Mouse (Mus musculus): ENCODE data around the gene Alg14. TPM values are rescaled to one million over a fixed set of nuclear protein-coding genes. Genes with fewer than 3 reads are reported as not detected.

Alg14 gene
- polyA plus RNA-seq, 1 experiment from 2014 or later = 33.8 TPM

GRCm38 (mm10) chr3:121401384-121401783 lies 109.8 kb downstream of the Alg14 start:
- Histone ChIP-seq H3K36me3 (no peaks in the 10 kb centered on the region), H3K27me3 (no peaks in the 10 kb centered on the region), H3K4me3 (no peak overlapping the region), H3K27ac (replicated peaks) (no peak overlapping the region), H3K4me1 (0 out of 2 replicates have a peak, but pooled peaks cover 4% of the 10 kb centered on the region), H3K9ac (replicated peaks) (no peak overlapping the region), H3K4me2 (replicated peaks) (no peak overlapping the region), H3K9me3 (no peaks in the 10 kb centered on the region)
- WGBS = 85% methylated on average over 4 of the region's 4 CpGs
- no peak for ATAC-seq (ENCODE audit: low FRiP score, low read depth)

GRCm38 (mm10) chr3:121402096-121402495 lies 110.5 kb downstream of the Alg14 start:
- Histone ChIP-seq H3K36me3 (no peaks in the 10 kb centered on the region), H3K9ac (replicated peaks) (no peak overlapping the region), H3K4me3 (no peak overlapping the region), H3K4me2 (replicated peaks) (no peak overlapping the region), H3K4me1 (0 out of 2 replicates have a peak, but pooled peaks cover 4% of the 10 kb centered on the region), H3K9me3 (no peaks in the 10 kb centered on the region), H3K27ac (replicated peaks) (no peak overlapping the region), H3K27me3 (no peaks in the 10 kb centered on the region)
- WGBS = 87% methylated on average over 6 of the region's 6 CpGs
- ATAC-seq (ENCODE audit: low FRiP score, low read depth) = no peak

GRCm38 (mm10) chr3:121403449-121403848 lies 111.9 kb downstream of the Alg14 start:
- Histone ChIP-seq H3K4me1 (0 out of 2 replicates have a peak, but pooled peaks cover 4% of the 10 kb centered on the region), H3K4me2 (replicated peaks) (no peak overlapping the region)
- 19% methylated on average over 5 of the region's 5 CpGs for WGBS

GRCm38 (mm10) chr3:121405101-121405500 lies 113.5 kb downstream of the Alg14 start:
- Histone ChIP-seq H3K9ac (replicated peaks) (no peak overlapping the region), H3K4me3 (no peak overlapping the region), H3K27me3 (no peaks in the 10 kb centered on the region), H3K4me2 (replicated peaks) (no peak overlapping the region), H3K27ac (replicated peaks) (no peak overlapping the region), H3K4me1 (0 out of 2 replicates have a peak, but pooled peaks cover 4% of the 10 kb centered on the region), H3K36me3 (no peaks in the 10 kb centered on the region), H3K9me3 (no peaks in the 10 kb centered on the region)
- WGBS = 78% methylated on average over 5 of the region's 5 CpGs
- no peak for ATAC-seq (ENCODE audit: low FRiP score, low read depth)

More at GRCm38 (mm10) chr3:121403449-121403848, 111.9 kb downstream of the Alg14 start:
- Histone ChIP-seq H3K27me3 (no peaks in the 10 kb centered on the region), H3K9me3 (no peaks in the 10 kb centered on the region), H3K36me3 (no peaks in the 10 kb centered on the region), H3K4me3 (no peak overlapping the region), H3K27ac (replicated peaks) (no peak overlapping the region), H3K9ac (replicated peaks) (no peak overlapping the region)
- ATAC-seq (ENCODE audit: low FRiP score, low read depth) = no peak

DNA sequence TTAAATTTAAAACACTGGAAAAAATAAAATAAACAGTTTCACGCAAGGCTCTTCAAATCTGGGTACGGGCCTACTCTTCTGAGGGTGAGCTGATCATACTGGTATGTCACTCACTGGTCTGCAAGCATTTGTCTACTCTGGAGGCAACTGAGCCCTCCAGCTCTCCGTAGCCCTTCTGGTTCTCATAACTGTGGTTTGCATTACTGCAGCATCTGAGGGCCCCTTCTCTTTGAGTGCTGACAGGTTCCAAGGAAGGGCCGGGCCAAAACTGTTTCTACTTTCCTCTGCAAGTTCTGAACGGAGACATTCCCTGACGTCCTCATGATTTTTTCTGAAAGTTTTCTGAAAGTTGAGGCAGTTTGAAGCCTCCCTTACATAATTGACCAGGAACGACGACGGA lies 115.8 kb downstream of the Alg14 start:
- Histone ChIP-seq H3K4me3 (no peak overlapping the region), H3K27ac (replicated peaks) (no peak overlapping the region), H3K27me3 (no peaks in the 10 kb centered on the region), H3K36me3 (no peaks in the 10 kb centered on the region), H3K4me1 (0 out of 2 replicates have a peak, but pooled peaks cover 4% of the 10 kb centered on the region), H3K4me2 (replicated peaks) (no peak overlapping the region), H3K9me3 (no peaks in the 10 kb centered on the region), H3K9ac (replicated peaks) (no peak overlapping the region)
- WGBS = 77% methylated on average over 9 of the region's 9 CpGs
- no peak for ATAC-seq (ENCODE audit: low FRiP score, low read depth)

DNA sequence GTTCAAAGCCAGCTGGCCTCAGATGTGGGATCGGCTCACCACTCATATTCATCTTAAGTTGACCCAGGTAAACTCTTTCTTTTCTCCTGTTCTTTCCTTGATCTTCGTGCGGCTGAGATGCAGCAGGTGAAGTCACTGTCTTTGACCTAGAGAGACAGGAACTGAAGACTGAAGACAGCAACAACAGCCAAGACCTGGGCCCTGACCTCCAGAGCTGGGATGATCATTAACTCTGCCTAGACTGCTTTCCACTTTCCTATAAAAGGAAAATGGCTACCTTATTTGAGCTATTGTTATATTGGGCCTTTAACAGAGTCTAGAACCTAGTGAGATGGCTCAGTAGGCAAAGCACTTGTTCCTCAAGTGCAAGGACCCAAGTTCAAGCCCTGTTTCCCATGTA lies 116.8 kb downstream of the Alg14 start:
- no peaks in the 10 kb centered on the region for H3K27me3 ChIP-seq
- no peak overlapping the region for H3K4me3 ChIP-seq
- H3K4me2 ChIP-seq (replicated peaks) = no peak overlapping the region
- no peaks in the 10 kb centered on the region for H3K9me3 ChIP-seq
- H3K9ac ChIP-seq (replicated peaks) = no peak overlapping the region
- H3K36me3 ChIP-seq = no peaks in the 10 kb centered on the region
- 0 out of 2 replicates have a peak, but pooled peaks cover 3% of the 10 kb centered on the region for H3K4me1 ChIP-seq
- WGBS = 94% methylated on average over 3 of the region's 3 CpGs
- no peak overlapping the region for H3K27ac ChIP-seq (replicated peaks)
- ATAC-seq (ENCODE audit: low FRiP score, low read depth) = no peak

- no peaks in the 10 kb centered on the region for H3K36me3 ChIP-seq
- H3K4me2 ChIP-seq (replicated peaks) = no peak overlapping the region
- H3K9me3 ChIP-seq = no peaks in the 10 kb centered on the region
- ATAC-seq (ENCODE audit: low FRiP score, low read depth) = no peak
- H3K4me1 ChIP-seq = no peaks in the 10 kb centered on the region
- no peak overlapping the region for H3K4me3 ChIP-seq
- WGBS = 84% methylated on average over 6 of the region's 6 CpGs
- H3K27ac ChIP-seq (replicated peaks) = no peak overlapping the region
- H3K9ac ChIP-seq (replicated peaks) = no peak overlapping the region
- no peaks in the 10 kb centered on the region for H3K27me3 ChIP-seq
Observed at GRCm38 (mm10) chr3:121411450-121411849, 119.9 kb downstream of the Alg14 start.

Other genes starting within 250 kb of the Alg14 start
- gene Rwdd3, start 120.1 kb upstream of the Alg14 start, polyA plus RNA-seq (2016; fragmentation: Nextera tagmentation; extraction: Ambion mirVana) = 4.4 and 5.0 TPM in 2 replicates
- gene Tmem56, start 8.7 kb upstream of the Alg14 start, polyA plus RNA-seq (2016; fragmentation: Nextera tagmentation; extraction: Ambion mirVana) = 0.69 and 1.0 TPM in 2 replicates
- gene Cnn3, start 134.7 kb downstream of the Alg14 start, polyA plus RNA-seq (2016; fragmentation: Nextera tagmentation; extraction: Ambion mirVana) = 905 and 975 TPM in 2 replicates
- gene Slc44a3, start 240.6 kb downstream of the Alg14 start, polyA plus RNA-seq (2016; fragmentation: Nextera tagmentation; extraction: Ambion mirVana) = 0.27 and 1.0 TPM in 2 replicates